Mouse (Mus musculus) embryo, embryonic 11.5 days (tissue): Measurements from ENCODE around the gene Lcn12.

Experiments used
- DNase-seq: peaks from one replicate; pipeline ENCODE4 v3.0.0-alpha.2; 2012; ENCODE audit warnings: low read depth, low spot score

Gene Lcn12

GRCm38 (mm10) chr2:25497846-25498575 lies 4.3 kb upstream of the Lcn12 start:
- DNase-seq: no peak

- DNase-seq: no peak
Measured at GRCm38 (mm10) chr2:25496462-25496861, 2.8 kb upstream of the Lcn12 start.

- no peak for DNase-seq
Measured at GRCm38 (mm10) chr2:25492988-25493387, 723 bp downstream of the Lcn12 start.

GRCm38 (mm10) chr2:25488671-25489068 lies 5.0 kb downstream of the Lcn12 start:
- no peak for DNase-seq

- DNase-seq: no peak
Measured at GRCm38 (mm10) chr2:25487965-25488670, 5.6 kb downstream of the Lcn12 start.

- no peak for DNase-seq
Measured at GRCm38 (mm10) chr2:25484901-25485647, 8.6 kb downstream of the Lcn12 start.

GRCm38 (mm10) chr2:25482969-25483368 lies 10.7 kb downstream of the Lcn12 start:
- no peak for DNase-seq

GRCm38 (mm10) chr2:25480541-25480940 lies 13.2 kb downstream of the Lcn12 start:
- DNase-seq: no peak

- no peak for DNase-seq
Measured at GRCm38 (mm10) chr2:25479551-25480311, 14.0 kb downstream of the Lcn12 start.

- no peak for DNase-seq
Measured at GRCm38 (mm10) chr2:25477967-25478675, 15.6 kb downstream of the Lcn12 start.

- no peak for DNase-seq
Measured at GRCm38 (mm10) chr2:25477541-25477940, 16.2 kb downstream of the Lcn12 start.

- no peak for DNase-seq
Measured at GRCm38 (mm10) chr2:25472550-25472949, 21.2 kb downstream of the Lcn12 start.

- DNase-seq: no peak
Measured at GRCm38 (mm10) chr2:25469969-25470368, 23.7 kb downstream of the Lcn12 start, which contains the start of gene Ptgds. Gene Ptgds, minus strand, starts transcription at chr2:25470046.

- DNase-seq: no peak
Measured at GRCm38 (mm10) chr2:25468962-25469915, 24.5 kb downstream of the Lcn12 start.

- DNase-seq: no peak
Measured at GRCm38 (mm10) chr2:25467606-25468303, 26.0 kb downstream of the Lcn12 start.

- DNase-seq: no peak
Measured at GRCm38 (mm10) chr2:25465816-25466635, 27.7 kb downstream of the Lcn12 start.

- no peak for DNase-seq
Measured at GRCm38 (mm10) chr2:25465256-25465655, 28.5 kb downstream of the Lcn12 start.

GRCm38 (mm10) chr2:25463630-25464029 lies 30.1 kb downstream of the Lcn12 start:
- DNase-seq: no peak
